Mouse (Mus musculus): Measurements from ENCODE around the gene Nsmf. TPM values are rescaled to one million over a fixed set of nuclear protein-coding genes. Genes with fewer than 3 reads are reported as not detected.

Nsmf gene
- polyA plus RNA-seq, 1 experiment from 2014 or later = 64.7 TPM

DNA sequence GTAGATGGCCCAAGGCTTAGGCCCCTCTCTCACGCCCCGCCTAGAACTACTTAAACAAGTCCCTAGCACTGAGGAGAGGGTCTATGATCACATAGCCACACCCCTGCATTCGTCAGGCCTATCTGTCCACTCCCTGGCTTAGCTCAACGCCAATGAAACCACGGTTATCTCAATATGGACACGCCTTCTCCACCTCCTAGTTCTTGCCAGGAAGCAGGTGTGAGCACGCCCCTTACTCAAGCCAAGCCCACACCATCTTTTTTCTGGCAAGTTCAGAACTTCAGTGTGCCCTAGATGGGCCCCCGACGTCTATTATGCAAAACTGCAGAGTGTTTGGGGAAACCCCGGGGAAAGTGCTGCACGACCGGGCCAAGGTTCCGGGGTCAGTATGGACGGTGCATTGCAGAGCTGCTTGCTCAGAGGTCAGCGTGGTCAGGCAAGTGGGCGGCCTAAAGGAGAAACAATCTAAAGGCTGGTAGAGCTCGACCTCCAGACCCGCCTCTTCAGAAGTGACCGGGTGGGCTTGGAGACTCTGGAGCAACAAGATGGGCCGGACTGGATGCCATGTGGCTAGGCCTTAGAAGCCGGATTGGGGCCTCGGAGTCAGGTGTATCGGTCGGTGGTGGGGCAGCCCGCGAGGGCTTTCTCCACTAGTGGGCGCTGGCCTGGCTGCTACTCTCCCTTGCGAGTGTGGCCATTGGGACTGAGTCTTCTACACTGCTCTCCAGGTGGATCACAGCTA is 41.1 kb downstream of the Nsmf start, which contains the start of gene Noxa1:
Gene Noxa1, minus strand, starts transcription at position 41 of the 742 bp plus-strand sequence.
- no peaks in the 10 kb centered on the region for H3K9me3 ChIP-seq
- H3K27ac ChIP-seq = peak within 1 kb of the TSS; percentile 40
- no peaks in the 10 kb centered on the region for H3K36me3 ChIP-seq (replicated peaks)
- 44% methylated on average over 28 of the region's 28 CpGs for WGBS
- H3K4me3 ChIP-seq = peak within 1 kb of the TSS; percentile 35
- H3K4me1 ChIP-seq = peaks cover 31% of the 10 kb centered on the region
- DNase-seq (ENCODE audit: extremely low spot score, low spot score) = peak; percentile 35
- H3K27me3 ChIP-seq (ENCODE audit: poor library complexity, severe bottlenecking) = peaks cover 58% of the 10 kb centered on the region

DNA sequence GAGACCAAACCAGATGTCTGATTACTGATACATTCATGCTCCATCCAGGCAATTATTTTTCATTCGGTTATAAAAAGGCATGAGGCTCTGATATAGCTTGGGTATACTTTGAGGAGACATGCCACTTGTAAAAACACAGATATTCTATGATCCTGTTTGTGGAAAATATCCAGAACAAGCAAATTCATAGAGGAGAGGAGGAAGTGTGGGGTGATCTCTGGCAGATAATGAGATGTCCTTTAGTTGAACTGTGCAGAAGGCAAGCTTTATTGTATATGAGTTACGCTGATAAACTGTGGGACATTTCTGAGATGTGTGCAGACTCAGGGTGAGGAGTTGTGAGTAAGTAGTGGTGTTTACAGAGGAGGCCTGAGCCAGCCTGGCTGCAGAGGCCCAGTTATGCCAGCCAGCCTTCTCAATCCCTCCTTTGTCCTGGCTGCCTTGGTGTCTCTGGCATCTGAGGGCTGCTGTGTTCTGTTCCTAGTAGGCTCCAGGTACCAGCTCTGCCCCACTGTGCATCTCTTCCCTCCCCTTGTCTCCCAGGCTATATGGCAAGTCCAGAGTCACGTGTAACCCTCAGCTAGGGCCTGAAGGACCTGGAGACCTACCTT is 44.0 kb downstream of the Nsmf start:
- H3K27me3 ChIP-seq (ENCODE audit: poor library complexity, severe bottlenecking) = peaks cover 40% of the 10 kb centered on the region
- no peaks in the 10 kb centered on the region for H3K36me3 ChIP-seq (replicated peaks)
- peak overlapping the region; percentile 70; the same call in 1 of the 2 replicates for H3K27ac ChIP-seq
- WGBS = 85% methylated on average over 3 of the region's 3 CpGs
- DNase-seq (ENCODE audit: extremely low spot score, low spot score) = no peak
- H3K4me3 ChIP-seq = no peak overlapping the region
- peaks cover 31% of the 10 kb centered on the region for H3K4me1 ChIP-seq
- H3K9me3 ChIP-seq = no peaks in the 10 kb centered on the region

DNA sequence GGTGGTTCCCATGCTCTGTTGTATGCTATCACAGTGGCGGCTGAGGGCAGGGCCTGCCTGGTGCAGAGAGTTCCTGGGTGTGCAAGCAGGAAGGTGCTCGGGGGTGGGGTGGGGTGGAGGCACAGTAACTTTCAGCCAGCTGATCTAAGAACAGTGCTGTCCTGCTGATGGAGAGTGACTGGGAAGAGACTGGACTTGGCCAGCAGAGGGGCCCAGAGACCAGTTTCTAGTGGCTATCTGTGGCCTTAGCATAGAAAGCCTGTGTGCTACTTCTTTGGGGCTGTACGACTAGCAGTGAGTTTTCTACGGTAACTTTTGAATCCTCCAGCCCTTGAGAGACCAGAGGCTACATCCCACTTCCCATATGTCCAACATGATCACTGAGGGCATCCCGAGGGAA is 44.8 kb downstream of the Nsmf start:
- H3K36me3 ChIP-seq (replicated peaks) = no peaks in the 10 kb centered on the region
- peak; percentile 42 for DNase-seq (ENCODE audit: extremely low spot score, low spot score)
- 54% methylated on average over 5 of the region's 5 CpGs for WGBS
- peaks cover 31% of the 10 kb centered on the region for H3K4me1 ChIP-seq
- H3K9me3 ChIP-seq = no peaks in the 10 kb centered on the region
- peak overlapping the region; percentile 70 for H3K27ac ChIP-seq
- H3K4me3 ChIP-seq = no peak overlapping the region
- peaks cover 32% of the 10 kb centered on the region for H3K27me3 ChIP-seq (ENCODE audit: poor library complexity, severe bottlenecking)

DNA sequence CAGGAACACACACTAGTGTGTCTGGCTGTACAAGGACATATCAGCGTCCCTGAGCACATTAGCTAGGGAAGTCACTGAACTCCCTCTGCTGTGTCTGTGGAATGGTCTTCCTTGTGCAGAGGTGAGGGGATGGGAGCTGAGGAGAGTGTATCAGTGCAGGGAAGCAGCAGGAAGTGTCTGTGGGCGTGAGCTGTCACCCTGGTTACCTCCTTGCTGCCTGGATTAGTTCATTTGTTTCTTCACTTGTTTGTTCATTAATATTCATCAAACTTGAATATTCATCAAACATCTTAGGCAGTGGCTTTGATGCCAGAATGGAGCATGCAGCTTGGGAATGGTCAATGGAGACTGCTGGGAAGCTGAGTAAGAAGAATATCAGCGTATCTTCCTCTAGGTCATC is 45.5 kb downstream of the Nsmf start:
- Histone ChIP-seq H3K27me3 (ENCODE audit: poor library complexity, severe bottlenecking) (peaks cover 24% of the 10 kb centered on the region), H3K4me1 (peaks cover 26% of the 10 kb centered on the region), H3K36me3 (replicated peaks) (no peaks in the 10 kb centered on the region), H3K4me3 (no peak overlapping the region), H3K9me3 (no peaks in the 10 kb centered on the region), H3K27ac (peak overlapping the region; percentile 70)
- WGBS = 77% methylated on average over 3 of the region's 3 CpGs
- no peak for DNase-seq (ENCODE audit: extremely low spot score, low spot score)

DNA sequence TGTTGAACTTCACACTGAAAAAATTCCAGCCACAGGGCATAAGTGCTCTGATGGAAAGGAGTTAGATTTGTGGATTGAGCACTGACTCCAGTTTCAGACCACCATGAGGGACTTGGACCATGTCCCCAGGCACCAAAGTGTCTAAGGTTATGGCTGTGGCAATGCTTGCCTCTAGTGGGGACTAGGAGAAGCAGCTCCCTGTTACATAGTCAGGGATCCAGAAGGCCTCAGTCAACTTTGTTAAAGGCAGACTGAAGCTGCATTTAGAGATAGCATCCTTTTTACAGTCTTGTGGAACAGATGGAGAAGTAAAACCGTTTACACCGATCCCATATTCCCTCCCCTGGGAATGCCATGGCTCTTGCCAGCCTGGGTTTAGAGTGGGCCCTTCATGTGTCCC is 50.0 kb downstream of the Nsmf start:
- no peaks in the 10 kb centered on the region for H3K9me3 ChIP-seq
- no peak for DNase-seq (ENCODE audit: extremely low spot score, low spot score)
- no peaks in the 10 kb centered on the region; the same call in 1 of the 2 replicates for H3K27me3 ChIP-seq (ENCODE audit: poor library complexity, severe bottlenecking)
- no peaks in the 10 kb centered on the region for H3K36me3 ChIP-seq (replicated peaks)
- WGBS = 95% methylated on average over 2 of the region's 2 CpGs
- H3K4me3 ChIP-seq = no peak overlapping the region
- H3K4me1 ChIP-seq = peaks cover 11% of the 10 kb centered on the region
- no peak overlapping the region for H3K27ac ChIP-seq

DNA sequence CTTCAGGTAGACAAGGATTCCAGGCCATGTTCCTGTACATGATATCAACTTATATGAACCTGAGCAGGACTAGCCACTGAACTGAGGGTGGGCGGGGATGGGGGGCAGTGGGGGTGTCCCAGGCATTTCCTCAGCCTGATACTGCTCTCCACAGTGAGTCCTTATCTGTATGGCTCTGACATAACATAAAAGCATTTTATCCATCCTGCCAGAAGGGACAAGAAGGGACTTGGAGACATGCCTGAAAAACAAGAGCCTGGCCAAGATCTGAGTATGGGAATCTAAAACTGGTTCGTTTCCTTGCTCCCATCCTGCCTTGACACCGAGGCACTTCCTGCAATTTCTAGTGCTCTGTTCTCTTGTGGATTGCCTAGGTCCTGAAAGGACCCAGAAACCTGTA is 51.9 kb downstream of the Nsmf start:
- H3K9me3 ChIP-seq = no peaks in the 10 kb centered on the region
- H3K27me3 ChIP-seq (ENCODE audit: poor library complexity, severe bottlenecking) = no peaks in the 10 kb centered on the region
- 83% methylated on average over 3 of the region's 3 CpGs for WGBS
- no peaks in the 10 kb centered on the region for H3K36me3 ChIP-seq (replicated peaks)
- H3K27ac ChIP-seq = no peak overlapping the region
- peaks cover 6% of the 10 kb centered on the region for H3K4me1 ChIP-seq
- DNase-seq (ENCODE audit: extremely low spot score, low spot score) = no peak
- H3K4me3 ChIP-seq = no peak overlapping the region

DNA sequence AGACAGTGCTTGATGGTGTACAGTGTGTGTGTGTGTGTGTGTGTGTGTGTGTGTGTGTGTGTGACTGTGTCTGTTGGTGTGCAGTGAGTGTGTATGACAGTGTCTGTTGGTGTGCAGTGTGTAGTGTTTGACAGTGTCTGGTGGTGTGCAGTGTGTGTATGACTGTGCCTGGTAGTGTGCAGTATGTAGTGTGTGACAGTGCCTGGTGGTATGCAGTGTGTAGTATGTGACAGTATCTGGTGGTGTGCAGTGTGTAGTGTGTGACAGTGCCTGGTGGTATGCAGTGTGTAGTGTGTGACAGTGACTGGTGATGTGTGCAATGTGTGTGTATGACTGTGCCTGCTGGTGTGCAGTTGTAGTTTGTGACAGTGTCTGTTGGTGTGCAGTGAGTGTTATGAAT is 55.3 kb downstream of the Nsmf start:
- no peaks in the 10 kb centered on the region for H3K36me3 ChIP-seq (replicated peaks)
- peaks cover 13% of the 10 kb centered on the region for H3K4me1 ChIP-seq
- no peaks in the 10 kb centered on the region for H3K27me3 ChIP-seq (ENCODE audit: poor library complexity, severe bottlenecking)
- no peak for DNase-seq (ENCODE audit: extremely low spot score, low spot score)
- 0 out of 2 replicates have a peak overlapping the region, but pooled peaks have one; percentile 26 for H3K27ac ChIP-seq
- no peak overlapping the region for H3K4me3 ChIP-seq
- H3K9me3 ChIP-seq = no peaks in the 10 kb centered on the region

DNA sequence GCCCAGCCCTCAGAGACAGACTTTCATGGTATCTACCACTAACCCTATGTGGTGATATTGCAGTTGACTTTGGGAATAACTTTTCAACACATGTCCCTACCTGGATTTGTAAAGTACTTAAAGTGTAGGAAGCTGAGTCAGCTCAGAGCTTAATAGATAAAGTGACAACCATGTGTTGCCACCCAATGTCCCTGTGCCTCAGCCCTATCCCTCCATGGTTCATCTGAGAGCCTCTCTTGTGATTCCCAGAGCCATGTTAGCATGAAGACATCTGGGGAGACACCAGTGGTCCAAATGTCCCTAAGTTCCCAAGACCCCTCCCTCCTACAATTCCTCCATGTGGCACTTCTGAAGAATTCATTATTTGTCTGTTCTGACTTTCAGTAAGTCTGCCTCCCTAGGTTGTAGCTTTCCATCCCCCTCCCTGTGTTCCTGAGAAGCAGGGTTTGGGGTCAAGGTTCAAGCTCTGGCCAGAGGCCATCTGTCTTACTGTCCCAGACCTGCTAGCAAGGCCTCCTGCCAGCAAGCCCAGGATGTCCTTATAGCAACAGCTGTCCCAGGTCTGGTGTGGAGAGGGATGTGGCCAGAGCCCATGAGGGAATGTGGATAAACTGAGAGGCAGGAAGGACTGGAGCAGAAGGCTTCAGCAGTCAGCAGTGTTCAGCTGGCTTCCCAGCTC is 56.5 kb downstream of the Nsmf start:
- Histone ChIP-seq H3K27me3 (ENCODE audit: poor library complexity, severe bottlenecking) (no peaks in the 10 kb centered on the region), H3K36me3 (replicated peaks) (no peaks in the 10 kb centered on the region), H3K4me3 (no peak overlapping the region), H3K27ac (peak overlapping the region; percentile 71), H3K4me1 (peaks cover 17% of the 10 kb centered on the region), H3K9me3 (no peaks in the 10 kb centered on the region)
- no peak for DNase-seq (ENCODE audit: extremely low spot score, low spot score)

DNA sequence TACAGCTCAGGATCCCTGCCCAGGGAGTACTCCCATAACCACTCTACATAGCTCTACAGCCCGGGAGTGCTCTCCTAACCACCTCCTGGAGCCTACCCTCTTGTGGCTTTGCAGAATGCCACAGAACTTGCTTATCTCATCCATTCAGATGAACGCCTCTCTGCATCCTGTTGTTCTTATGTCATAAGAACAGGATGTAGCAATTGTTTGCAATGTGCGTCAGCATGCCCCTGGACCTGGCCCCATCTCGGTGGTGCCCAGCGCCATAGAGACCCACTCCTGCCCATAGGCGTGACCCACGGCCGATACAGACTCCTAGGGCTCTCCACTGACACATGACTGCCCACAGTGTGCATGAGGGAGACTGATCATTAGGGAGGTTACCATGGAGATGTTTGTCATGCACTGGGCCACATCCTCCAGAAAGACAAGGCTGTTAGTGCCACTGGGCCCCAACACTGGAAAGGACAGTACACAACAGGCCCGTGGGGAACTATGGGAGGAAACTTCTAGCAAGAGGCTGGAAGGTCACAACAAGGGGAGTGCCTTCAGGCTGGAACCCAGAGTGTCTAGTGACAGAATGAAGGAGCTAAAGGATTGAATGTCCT is 57.1 kb downstream of the Nsmf start:
- Histone ChIP-seq H3K36me3 (replicated peaks) (no peaks in the 10 kb centered on the region), H3K4me3 (no peak overlapping the region), H3K9me3 (no peaks in the 10 kb centered on the region), H3K27me3 (ENCODE audit: poor library complexity, severe bottlenecking) (no peaks in the 10 kb centered on the region), H3K4me1 (peaks cover 21% of the 10 kb centered on the region), H3K27ac (peak overlapping the region; percentile 71)
- 76% methylated on average over 9 of the region's 9 CpGs for WGBS
- no peak for DNase-seq (ENCODE audit: extremely low spot score, low spot score)

Small RNA genes within 50 kb of the gene (microRNA-seq; reads per million reads assigned to microRNA genes)
- gene Gm24328 (not detected), gene Mir7664 (not detected)

Other genes starting within 250 kb of the Nsmf start
- 149 and 150 TPM in 2 replicates for gene Ehmt1, start 134.7 kb upstream of the Nsmf start, polyA plus RNA-seq (2016; fragmentation: Nextera tagmentation; extraction: Ambion mirVana)
- gene Arrdc1, start 119.1 kb upstream of the Nsmf start, polyA plus RNA-seq (2016; fragmentation: Nextera tagmentation; extraction: Ambion mirVana) = 17.8 and 19.1 TPM in 2 replicates
- 23.7 and 24.2 TPM in 2 replicates for gene Zmynd19, start 104.6 kb upstream of the Nsmf start, polyA plus RNA-seq (2016; fragmentation: Nextera tagmentation; extraction: Ambion mirVana)
- gene Dph7, start 92.0 kb upstream of the Nsmf start, polyA plus RNA-seq (2016; fragmentation: Nextera tagmentation; extraction: Ambion mirVana) = 35.1 and 35.2 TPM in 2 replicates
- 121 and 124 TPM in 2 replicates for gene Mrpl41, start 79.3 kb upstream of the Nsmf start, polyA plus RNA-seq (2016; fragmentation: Nextera tagmentation; extraction: Ambion mirVana)
- 4.5 and 5.3 TPM in 2 replicates for gene Pnpla7, start 78.3 kb upstream of the Nsmf start, polyA plus RNA-seq (2016; fragmentation: Nextera tagmentation; extraction: Ambion mirVana)
- not detected in 2 replicates for gene Entpd8, start 25.9 kb downstream of the Nsmf start, polyA plus RNA-seq (2016; fragmentation: Nextera tagmentation; extraction: Ambion mirVana)
- 0.26 and 0.29 TPM in 2 replicates for gene Noxa1, start 40.8 kb downstream of the Nsmf start, polyA plus RNA-seq (2016; fragmentation: Nextera tagmentation; extraction: Ambion mirVana)
- gene Nrarp, start 126.4 kb downstream of the Nsmf start, polyA plus RNA-seq (2016; fragmentation: Nextera tagmentation; extraction: Ambion mirVana) = 37.4 and 40.7 TPM in 2 replicates
- 1.3 and 1.5 TPM in 2 replicates for gene Tor4a, start 142.5 kb downstream of the Nsmf start, polyA plus RNA-seq (2016; fragmentation: Nextera tagmentation; extraction: Ambion mirVana)
- gene Nelfb, start 157.1 kb downstream of the Nsmf start, polyA plus RNA-seq (2016; fragmentation: Nextera tagmentation; extraction: Ambion mirVana) = 128 and 130 TPM in 2 replicates
- not detected in 2 replicates for gene Stpg3, start 160.3 kb downstream of the Nsmf start, polyA plus RNA-seq (2016; fragmentation: Nextera tagmentation; extraction: Ambion mirVana)
- 0.67 and 0.80 TPM in 2 replicates for gene Fam166a, start 164.4 kb downstream of the Nsmf start, polyA plus RNA-seq (2016; fragmentation: Nextera tagmentation; extraction: Ambion mirVana)
- 736 and 780 TPM in 2 replicates for gene Tubb4b, start 170.3 kb downstream of the Nsmf start, polyA plus RNA-seq (2016; fragmentation: Nextera tagmentation; extraction: Ambion mirVana)
- not detected in 2 replicates for gene Slc34a3, start 180.0 kb downstream of the Nsmf start, polyA plus RNA-seq (2016; fragmentation: Nextera tagmentation; extraction: Ambion mirVana)
- gene Rnf224, start 182.4 kb downstream of the Nsmf start, polyA plus RNA-seq (2016; fragmentation: Nextera tagmentation; extraction: Ambion mirVana) = not detected in 2 replicates
- gene Rnf208, start 187.9 kb downstream of the Nsmf start, polyA plus RNA-seq (2016; fragmentation: Nextera tagmentation; extraction: Ambion mirVana) = 23.3 and 26.5 TPM in 2 replicates
- gene Cysrt1, start 188.1 kb downstream of the Nsmf start, polyA plus RNA-seq (2016; fragmentation: Nextera tagmentation; extraction: Ambion mirVana) = 0.18 and 0.22 TPM in 2 replicates
- 6.9 and 7.0 TPM in 2 replicates for gene AL732309.1, start 192.5 kb downstream of the Nsmf start, polyA plus RNA-seq (2016; fragmentation: Nextera tagmentation; extraction: Ambion mirVana)
- 15.9 and 17.9 TPM in 2 replicates for gene Tmem203, start 201.1 kb downstream of the Nsmf start, polyA plus RNA-seq (2016; fragmentation: Nextera tagmentation; extraction: Ambion mirVana)
- gene Tprn, start 208.3 kb downstream of the Nsmf start, polyA plus RNA-seq (2016; fragmentation: Nextera tagmentation; extraction: Ambion mirVana) = 6.5 and 8.3 TPM in 2 replicates
- 231 and 247 TPM in 2 replicates for gene Ssna1, start 218.1 kb downstream of the Nsmf start, polyA plus RNA-seq (2016; fragmentation: Nextera tagmentation; extraction: Ambion mirVana)
- 136 and 142 TPM in 2 replicates for gene Anapc2, start 218.1 kb downstream of the Nsmf start, polyA plus RNA-seq (2016; fragmentation: Nextera tagmentation; extraction: Ambion mirVana)
- gene Tmem210, start 233.8 kb downstream of the Nsmf start, polyA plus RNA-seq (2016; fragmentation: Nextera tagmentation; extraction: Ambion mirVana) = not detected in 2 replicates
- not detected in 2 replicates for gene Lrrc26, start 235.6 kb downstream of the Nsmf start, polyA plus RNA-seq (2016; fragmentation: Nextera tagmentation; extraction: Ambion mirVana)

All from forebrain, embryonic 10.5 days (tissue).